Mouse (Mus musculus) heart, adult 18-20 months (tissue): ENCODE data around the gene Card6. TPM values are rescaled to one million over a fixed set of nuclear protein-coding genes. Genes with fewer than 3 reads are reported as not detected.
A peak's percentile ranks its signal among the peaks of the same experiment; 100 is the strongest.
"Not testable (repeated sequence)": the region's sequence is repeated elsewhere in the genome, so short reads cannot be mapped to it uniquely, and the experiment has no call there.

ENCODE experiments used
- DNase-seq, 2 experiments: peaks; one replicate each; pipeline ENCODE4 v3.0.0; 2021 to 2022; ENCODE audit warnings: mixed read lengths in 1 of 2
- long read RNA-seq, 2 experiments: library from polyadenylated mRNA; stranded (forward); transcript quantifications; one replicate each; pipeline ENCODE4 v2.0.0; 2021
- total RNA-seq, 2 experiments: library from RNA; stranded (reverse); gene quantifications; 2 replicates each; pipeline ENCODE4 v1.2.3; 2021

Gene Card6
- 1 to 10 TPM; 6.9 to 10.0 TPM for total RNA-seq
- long read RNA-seq, experiment 1: 0 reads
- long read RNA-seq, experiment 2, partial matches to known transcripts: 1 of 1 reads
- long read RNA-seq, experiment 2, other reads (novel, unspliced or antisense): 0 of 1 reads

DNA sequence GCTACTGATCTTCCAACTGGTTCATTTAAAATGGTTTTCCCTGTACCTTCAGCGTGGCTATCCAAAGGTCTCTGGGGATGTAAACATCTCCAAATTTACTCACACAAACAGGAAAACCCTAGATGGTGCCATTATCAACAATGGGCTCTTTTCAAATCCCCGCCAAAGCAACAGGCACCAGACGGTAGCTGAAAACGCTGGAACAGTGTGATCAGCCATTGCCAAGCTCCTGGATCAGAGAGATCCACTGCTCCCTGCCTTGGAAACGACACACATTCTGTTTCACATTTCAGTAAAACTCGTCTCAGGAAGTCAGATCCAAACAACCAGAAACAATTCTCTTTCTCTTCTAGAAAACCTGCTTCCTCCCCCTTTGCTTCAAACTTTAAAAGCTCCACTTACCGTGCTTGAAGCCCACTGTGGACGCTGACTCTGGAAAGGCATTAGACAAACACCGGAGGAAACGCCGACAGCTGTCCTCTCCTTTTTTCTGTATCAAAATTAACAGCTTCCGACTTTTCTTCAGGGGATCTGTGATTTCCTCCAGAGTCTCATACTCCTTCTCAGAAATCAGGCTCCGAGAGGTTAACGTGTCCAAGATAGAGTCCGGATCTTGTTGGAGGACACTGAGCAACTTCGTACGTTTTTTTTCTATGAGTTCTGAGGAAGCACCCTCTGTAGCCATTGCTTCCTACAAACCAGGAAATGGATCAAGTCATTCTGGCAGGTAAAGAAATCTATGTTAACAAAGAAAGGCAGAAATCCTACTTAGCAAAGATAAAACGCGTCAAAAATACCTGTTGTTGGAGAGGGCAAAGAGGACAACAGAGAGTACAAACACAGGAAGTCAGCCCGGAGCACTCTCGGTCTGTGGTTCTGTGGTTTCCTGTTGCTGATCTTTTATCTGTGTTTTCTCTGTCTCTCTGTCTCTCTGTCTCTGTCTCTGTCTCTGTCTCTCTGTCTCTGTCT is at the start of gene Card6:
TSS of gene Card6 (minus strand) at position 854 of the 969 bp plus-strand sequence.
- DNase-seq: peak; percentile 51 to 63

DNA sequence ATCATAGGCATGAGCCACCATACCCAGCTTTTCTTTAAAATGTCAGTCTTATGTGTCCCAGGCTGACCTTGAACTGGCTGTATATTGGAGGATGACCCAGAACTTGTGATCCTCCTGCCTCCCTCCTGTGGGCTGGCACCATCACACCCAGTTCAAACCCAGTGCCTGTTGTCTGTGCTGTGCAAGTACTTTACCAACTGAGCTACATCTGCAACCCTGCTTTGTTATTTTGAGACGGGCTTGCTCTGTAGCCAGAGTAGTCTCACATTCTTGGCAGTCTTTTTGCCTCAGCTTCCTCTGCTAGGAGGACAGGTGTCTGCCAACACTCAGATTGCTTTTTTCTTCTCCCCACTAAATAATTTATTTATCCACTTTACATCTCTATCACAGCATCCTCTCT is 49.0 kb upstream of the Card6 start:
- DNase-seq: peak in 1 of 2 experiments; percentile 22

DNA sequence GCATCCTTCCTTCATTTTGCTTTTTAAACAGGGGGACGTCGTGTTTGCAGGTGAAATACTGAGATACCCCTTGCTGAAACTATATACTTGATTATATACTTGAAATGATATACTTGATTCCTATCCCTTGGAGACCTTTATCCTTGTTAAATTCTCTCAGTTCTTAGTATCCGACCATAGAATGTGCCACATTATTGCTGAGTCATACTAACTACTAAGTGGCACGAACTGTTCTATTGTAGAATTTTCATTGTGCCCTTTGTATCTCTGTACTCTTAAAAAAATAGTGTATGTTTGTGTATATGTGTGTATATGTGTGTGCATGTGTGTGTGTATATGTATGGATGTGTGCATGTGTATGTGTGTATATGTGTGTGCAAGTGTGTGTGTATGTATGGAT is 48.0 kb upstream of the Card6 start:
- DNase-seq: no peak

DNA sequence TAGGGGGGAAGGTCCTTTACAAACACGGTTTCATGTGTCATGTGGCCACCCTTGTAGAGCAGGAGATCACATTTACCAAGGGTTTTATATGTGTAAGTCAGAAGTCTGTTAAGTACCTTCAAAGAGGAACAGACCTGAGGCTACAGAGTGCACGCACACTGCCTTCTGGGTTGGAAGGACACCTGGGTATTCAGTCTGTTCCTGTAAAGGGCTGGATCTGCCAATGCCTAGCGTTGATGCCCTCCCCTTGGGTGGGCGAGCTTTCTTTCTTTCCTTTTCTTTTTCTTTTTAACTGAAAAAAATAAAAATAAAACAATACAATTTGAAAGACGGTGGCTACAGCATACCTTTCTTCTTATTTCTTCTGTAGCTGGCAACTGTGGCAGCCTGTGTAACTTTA is 46.8 kb upstream of the Card6 start:
- no peak for DNase-seq

DNA sequence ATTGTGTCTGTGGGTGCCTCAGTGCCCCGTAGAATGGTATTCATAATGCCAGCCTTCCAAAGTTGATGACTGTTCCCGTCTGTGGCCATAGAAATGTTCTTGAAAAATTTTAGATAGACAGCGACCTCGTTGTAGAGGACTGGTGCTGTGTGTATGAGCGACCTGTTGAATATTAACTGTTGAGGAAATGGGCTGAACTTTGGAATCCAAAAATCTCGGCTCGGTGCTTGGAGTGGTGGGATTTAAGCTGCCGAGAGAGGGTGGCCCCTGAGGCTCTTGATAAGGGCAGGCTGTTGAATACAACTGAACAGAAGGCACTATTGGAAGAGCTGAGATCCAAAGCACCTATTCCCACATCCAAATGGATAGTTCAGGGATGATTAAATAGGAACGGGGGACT is 46.3 kb upstream of the Card6 start:
- no peak for DNase-seq

DNA sequence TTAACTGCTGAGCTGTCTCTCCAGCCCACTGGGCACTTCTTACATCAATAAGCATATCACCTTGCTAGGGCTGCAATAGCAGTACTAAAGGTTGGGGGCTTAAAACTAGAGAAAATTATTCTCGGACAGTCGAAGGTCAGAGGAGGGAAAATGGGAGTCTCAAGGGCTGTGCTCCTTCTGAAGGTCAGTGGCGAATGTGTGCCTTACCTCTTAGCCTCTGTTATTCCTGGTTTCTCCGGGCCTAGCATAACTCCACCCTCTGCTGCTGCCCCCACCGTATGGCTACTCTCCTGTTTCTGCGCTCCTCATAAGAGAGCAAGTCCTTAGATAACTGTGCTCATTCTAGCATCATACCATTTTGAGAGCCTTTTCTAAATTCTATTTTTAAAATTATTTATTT is 43.8 kb upstream of the Card6 start:
- DNase-seq: no peak

DNA sequence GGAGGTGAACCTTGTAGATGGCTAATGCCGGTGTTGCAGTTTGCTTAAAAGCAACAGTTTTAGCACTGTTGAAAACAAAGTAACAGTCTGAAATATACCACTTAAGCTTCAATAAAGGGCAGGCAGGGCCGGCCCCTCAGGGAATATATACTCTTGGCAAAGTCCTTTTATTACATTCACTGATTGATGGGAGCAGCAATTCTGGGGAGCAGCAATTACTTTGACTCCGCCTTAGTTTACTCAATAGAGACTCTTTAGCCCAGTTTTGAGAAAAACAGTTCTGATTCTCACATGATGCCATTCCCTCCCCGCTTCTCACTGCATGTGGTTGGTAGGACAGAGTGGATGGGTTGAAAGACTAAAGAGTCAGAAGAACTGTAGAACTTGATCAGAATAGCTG is 40.8 kb upstream of the Card6 start:
- no peak for DNase-seq

DNA sequence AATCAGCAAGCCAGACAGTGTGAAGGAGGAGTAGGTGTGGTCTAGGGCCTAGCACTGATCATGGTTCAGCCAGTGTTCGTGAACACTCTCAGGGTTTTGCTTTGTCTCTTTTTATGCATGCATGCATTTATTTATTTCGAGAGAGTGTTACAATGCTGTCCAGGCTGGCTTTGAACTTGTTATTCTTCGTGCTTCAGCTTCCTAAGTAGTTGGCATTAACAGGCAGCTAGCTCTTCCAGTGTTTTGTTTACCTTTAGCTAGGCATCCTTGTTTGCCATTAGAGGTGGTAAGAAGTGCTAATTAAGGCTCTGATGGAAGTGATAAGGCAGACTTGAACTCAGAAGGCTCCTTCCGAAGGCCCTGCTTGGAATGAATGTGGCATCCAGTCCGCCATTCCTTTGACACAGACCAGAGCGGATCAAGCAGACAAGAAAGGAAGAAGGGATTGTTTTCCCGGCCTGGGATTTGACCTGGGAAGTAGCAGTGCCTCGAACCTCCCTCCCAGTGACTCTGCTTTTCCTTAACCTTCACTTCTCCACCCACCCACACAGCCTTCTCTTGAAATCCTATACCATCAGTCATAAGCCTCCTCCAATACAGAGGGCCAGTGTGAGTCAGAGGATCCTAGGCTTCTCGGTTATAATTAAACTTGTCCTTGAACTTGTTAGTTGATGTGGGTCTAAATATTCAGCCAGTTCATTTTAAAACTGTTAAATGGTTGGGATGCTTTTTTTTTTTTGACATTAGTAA is 37.0 kb upstream of the Card6 start:
- DNase-seq: no peak

DNA sequence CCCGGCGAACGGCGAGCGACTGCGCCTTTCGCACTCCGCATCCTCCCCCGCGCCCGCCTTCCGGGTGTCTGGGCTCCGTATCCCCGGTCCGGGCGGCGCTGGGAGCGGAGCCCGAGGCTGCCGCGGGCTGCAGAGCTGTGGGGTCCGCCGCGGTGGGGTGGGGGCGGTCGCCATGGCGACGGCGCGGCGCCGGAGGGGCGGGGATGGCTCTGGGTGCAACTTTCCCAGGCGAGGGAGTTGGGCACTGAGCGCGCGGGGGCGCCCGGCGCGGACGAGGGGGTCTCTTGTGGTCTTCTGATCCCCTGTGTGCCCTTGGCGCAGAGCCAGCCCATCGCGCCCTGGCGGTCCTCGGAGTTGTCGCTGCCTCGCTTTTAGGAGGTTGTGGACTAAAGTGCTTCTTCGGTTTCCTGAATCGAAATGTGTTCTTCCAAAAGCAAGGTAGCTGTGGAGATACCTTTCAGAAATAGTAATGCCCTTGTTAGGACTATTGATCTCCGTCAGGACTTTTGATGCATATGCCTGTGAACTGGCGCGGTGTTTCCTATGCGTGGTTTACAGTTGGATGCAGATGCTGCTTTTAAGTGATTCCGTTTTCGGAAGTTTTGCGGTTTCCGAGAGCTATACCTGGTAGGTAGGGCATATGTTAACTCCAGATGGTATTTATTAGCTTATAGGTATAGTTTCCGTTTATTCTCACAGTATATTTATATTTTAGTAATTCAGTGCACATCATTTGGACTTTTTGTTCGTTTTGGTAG is 35.9 kb upstream of the Card6 start:
- peak in 1 of 2 experiments; percentile 71 for DNase-seq

DNA sequence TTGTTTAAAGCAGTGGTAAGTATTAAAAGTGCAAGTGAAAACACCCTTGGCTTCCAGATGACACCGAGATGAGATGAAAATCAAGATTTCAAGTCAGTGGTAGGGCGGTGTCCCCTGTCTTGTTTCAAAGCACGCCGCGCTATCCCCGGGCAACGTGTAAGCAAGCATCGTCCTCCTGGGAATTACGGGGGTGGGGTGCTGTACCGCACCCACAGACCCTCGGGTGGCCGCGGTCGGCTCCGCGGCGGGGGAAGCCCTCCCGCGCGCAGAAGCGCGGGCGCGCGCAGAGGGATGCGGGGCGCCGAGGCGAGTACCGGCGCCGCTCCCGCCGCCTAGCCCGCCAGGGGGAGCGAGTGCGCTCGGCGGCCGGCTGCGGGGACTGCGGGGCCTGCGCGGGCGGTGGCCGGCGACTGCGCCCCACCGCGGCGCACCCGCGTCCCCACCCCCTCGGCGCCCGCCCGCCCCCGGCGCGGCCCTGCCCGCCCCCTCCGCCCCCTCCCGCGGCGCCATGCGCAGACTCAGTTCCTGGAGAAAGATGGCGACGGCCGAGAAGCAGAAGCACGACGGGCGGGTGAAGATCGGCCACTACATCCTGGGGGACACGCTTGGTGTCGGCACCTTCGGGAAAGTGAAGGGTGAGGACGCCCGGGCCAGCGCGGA is 35.2 kb upstream of the Card6 start, which contains the start of gene Prkaa1:
TSS of gene Prkaa1 (plus strand) at position 501 of the 660 bp plus-strand sequence.
- peak; percentile 76 to 83 for DNase-seq

DNA sequence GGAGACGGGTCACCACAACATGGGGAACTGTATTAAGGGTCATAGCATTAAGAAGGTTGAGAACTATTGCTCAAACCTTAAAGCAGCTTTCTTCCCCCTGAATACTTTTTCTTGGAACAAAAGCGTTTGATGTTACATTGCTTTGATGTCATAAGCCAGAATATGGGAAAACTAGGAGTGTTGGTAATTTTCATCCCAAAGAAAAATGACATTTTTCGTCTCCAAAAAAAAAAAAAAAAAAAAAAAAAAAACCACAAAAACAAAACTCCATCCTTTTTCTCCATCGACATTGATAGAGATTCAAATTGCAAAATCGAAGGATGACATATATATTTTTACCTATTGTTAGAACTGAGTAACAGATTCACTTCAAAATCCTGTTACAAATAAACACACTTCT is 34.4 kb upstream of the Card6 start:
- no peak for DNase-seq

DNA sequence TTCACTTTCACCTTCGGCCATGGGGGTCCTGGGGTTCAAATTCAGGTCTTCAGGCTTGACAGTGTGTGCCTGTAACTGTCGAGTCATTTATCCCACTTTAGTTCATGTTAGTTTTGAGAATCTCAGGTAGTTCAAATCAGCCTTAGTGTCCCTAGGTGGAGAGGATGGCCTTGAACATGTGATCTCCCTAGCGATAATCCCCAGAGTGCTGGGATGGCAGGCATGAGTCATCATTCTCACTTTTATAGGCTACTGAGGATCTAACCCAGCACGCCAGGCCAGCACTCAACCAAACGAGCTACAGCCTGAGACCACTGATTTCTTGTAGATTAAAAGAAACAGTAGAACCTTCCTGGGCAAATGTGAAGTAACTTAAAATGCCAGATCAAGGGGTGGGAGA is 33.7 kb upstream of the Card6 start:
- no peak for DNase-seq

DNA sequence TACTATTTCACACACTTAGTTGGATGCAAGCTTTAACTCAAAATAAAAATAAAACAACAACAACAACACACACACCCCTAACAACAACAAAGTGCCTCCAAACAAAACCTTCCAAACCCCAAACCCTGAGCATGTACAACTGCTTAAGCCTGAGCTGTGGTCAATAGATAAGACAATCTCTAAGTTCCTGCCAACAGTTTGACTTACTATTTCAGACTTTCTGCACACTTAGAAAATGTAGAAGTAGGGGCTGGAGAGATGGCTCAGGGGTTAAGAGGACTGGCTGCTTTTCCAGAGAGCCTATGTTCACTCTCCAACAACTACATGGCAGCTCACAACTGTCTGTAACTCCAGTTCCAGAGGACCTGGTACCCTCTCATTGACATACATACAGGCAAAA is 32.0 kb upstream of the Card6 start:
- DNase-seq: no peak

DNA sequence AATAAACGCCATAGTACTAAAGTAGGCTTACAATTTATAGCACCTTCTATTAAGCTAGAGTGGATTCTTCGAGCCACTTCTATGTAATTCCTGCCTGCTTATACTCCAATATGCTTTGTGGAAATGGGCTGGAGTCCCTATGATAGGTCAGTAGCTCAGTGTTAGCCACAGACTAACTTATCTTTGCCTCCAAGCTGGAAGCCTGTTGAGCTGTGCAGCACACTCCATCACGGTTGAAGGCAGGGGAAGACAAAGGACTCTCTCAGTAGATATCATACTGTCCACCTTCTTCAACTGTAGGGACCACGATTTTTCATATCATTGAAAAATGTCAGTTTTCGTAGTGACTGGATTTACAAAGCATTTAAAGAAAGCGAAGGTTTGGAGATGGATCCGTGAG is 31.5 kb upstream of the Card6 start:
- DNase-seq: no peak

DNA sequence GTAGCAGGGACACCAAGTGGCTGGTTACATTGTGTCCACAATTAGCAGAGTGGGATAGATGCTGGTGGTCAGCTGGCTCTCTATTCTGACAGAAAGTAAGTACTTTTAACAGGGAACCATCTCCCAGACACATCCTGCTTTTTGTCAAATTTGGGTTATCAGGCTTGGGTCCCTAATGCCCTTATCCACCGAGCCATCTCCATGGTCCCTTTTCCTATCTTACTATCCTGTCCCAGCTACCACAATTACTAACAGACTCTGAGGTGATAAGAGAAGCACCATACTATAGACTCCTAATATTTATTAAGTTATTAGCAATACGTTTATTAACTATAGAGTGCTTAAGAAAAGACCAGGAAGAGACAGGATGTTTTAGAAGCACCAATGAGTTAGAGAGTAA is 31.0 kb upstream of the Card6 start:
- no peak for DNase-seq

DNA sequence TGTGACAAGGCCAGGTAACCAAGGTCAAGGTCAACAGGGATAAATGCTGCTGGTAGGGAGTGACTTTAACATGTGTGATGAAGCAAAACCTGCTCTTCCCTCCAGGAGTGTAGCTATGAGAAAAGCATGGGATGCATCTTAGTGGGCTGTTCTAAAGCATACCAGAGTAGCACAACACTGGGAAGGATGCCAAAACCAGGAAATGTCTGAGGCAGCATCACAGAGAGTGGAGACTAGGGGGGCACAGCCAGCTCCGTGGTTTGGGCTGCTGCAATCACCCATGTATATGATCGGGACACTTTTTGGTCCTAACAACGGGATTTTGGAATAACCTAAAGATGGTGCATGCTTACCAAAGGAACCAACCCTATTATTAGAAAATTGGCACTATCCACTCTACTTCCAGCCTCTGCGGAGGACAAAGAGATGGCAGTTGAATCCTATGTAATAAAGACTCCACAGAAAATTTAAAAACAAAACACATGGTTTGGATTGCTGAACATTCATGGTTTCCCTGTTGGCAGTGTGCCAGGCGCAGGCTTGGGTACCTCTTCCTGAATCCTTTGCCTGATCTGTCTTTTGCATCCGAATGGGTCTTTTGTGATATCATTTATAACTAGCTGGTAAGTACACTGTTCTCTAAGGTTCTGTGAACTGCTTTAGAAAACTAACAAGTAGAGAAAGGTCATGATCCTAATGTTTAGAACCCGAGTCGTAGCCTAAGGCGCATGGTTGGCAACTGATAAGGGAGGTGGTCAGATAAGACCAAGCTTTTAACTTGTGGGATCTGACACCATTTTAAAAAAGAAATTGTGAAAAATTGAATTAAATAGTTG is 29.9 kb upstream of the Card6 start:
- DNase-seq: no peak

DNA sequence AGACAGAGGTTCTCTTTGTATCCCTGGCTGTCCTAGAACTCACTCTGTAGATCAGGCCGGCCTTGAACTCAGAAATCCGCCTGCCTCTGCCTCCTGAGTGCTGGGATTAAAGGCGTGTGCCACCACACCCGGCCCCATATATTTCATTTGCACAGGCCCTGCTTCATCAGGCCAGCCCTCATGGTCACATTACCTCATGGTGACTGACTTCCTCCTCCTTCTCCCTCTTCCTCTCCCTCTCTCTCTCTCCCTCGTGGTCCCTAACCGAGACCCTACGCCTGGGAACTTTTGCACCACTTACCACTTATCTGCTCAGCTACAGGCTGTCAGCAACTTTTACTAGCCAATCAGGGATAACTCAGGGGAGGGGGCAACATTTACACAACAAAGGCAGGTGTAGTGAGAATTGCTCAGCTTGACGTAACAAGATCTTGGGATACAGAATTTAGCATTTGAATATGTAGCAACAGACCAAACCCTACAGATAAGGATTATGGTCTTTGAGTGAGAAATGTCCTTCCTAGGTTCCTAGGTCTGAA is 26.7 kb upstream of the Card6 start:
- DNase-seq: no peak

DNA sequence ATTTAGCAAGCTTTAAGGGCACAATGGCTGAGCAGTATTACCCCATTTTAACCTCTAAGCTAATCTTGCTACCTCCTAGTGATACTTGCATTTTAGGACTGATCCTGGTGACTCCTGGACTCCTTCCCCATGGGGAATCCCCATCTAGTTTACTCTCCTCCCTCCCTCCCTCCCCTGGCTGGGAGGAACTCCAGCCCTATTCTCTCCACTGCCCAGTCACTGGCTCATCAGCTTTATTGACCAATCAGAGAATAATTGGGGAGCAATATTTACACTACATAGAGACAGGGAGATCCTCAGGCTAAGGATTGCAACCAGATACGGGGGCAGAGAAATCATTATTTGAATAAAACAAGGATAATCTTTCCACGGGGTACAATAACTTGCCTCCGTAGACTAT is 25.8 kb upstream of the Card6 start:
- DNase-seq: no peak

DNA sequence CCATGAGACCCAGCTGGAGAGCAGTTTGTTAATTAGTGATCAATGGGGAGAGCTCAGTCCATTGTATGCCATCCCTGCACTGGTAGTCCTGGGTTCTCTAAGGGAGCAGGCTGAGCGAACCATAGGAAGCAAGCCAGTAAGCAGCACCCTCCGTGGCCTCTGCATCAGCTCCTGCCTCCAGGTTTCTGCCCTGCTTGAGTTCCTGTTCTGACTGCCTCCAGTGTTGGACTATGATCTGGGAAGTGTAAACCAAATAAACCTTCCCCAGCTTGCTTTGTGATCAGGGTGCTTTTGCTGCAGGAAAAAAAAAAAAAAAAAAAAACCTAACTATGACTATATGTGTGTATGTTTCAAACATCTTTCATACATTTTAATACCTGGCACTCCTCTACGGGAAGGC is 25.0 kb upstream of the Card6 start:
- DNase-seq: no peak

DNA sequence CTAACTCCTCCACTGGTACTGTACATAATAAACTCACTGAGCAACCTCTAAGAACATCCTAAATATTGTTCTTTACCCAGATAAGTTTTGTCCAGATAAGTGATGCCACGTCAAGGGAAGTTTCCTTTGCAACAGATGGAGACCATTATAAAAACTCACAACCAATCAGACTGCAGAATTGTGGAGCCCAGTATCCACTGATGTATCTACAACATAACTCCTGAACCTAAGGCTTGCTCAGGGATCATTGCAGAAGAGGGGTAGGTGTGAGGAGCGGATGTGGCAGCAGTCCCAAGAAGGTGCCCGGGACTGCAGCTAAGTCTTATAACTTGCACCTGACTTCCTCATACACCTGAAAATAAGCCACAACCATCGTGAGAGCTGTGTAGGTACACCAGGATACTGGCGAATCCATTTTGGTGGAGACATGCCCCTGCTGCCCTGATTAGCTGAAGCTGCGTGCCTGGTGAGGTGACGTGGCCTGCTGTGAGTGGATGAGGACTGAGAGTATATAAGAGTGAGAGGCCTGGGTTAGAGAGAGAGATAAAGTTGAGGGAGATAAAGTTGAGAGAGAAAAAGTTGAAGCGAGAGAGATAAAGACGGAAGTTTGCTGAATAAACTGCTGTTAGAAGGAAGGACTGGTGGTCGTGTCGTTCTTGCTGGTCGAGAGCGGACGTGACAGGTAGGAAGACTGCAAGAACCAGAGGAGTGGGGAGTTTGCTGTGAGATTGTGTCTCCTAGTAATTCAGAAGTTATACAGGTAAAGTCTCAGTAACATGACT is 22.7 kb upstream of the Card6 start:
- not testable (repeated sequence) for DNase-seq
